Mouse (Mus musculus): ENCODE measurements around the gene Islr. TPM values are rescaled to one million over a fixed set of nuclear protein-coding genes. Genes with fewer than 3 reads are reported as not detected.

Gene Islr
- polyA plus RNA-seq, 1 experiment from 2014 or later, result 210 TPM

GRCm38 (mm10) chr9:58200270-58201090, 3.6 kb downstream of the Islr start:
- no peak for ATAC-seq (ENCODE audit: low FRiP score, low read depth)
- 14% methylated on average over 11 of the region's 11 CpGs for WGBS
- no peak overlapping the region for H3K9ac ChIP-seq

DNA sequence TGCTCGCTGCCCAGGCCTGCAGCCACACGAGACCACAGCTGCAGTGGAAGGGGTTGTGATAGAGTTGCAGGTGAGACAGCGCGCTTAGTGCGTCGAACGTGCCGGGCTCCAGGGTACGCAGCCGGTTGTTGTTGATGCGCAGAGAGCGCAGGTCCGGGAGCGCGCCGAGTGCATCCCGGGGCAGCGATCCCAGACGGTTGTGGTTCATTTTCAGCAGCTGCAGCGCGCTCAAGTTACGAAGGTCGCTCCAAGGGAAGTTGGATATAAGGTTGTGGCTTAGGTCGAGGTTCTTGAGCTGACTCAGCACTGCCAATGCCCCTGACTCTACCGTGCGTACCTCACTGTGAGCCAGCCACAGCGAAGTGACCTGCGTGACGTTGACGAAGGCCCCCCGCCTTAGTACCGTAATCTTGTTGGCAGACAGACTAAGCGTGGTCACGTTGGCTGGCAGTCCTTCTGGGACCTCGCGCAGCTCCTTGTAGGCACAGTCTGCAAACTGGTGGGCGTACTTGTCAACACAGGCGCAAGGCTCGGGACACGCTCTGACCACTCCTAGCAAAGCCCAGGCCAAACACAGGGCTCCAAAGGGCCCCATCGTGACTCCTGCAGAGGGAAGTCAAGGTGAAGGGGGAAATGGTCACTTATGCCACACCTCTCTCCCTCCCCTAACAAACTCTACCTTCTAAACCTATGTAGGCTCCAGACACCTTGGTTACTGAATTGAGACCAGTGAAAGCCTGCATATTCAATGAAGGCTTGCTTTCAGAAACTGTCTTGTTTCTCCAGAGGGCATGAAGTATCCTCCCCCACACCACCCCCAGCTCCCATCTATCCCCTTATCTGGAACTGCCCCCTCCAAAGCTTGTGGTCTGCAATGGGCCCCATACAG, 4.5 kb downstream of the Islr start:
- Histone ChIP-seq H3K9ac (peak overlapping the region; percentile 39; the same call in 1 of the 2 replicates), H3K4me3 (peak overlapping the region; percentile 36), H3K9me3 (no peaks in the 10 kb centered on the region), H3K36me3 (no peaks in the 10 kb centered on the region), H3K27ac (no peak overlapping the region), H3K4me1 (peaks cover 82% of the 10 kb centered on the region), H3K27me3 (peaks cover 94% of the 10 kb centered on the region), H3K4me2 (replicated peaks) (peak overlapping the region; percentile 64)
- ATAC-seq (ENCODE audit: low FRiP score, low read depth), result no peak
- WGBS, result 3% methylated on average over 41 of the region's 41 CpGs

More at GRCm38 (mm10) chr9:58200270-58201090, 3.6 kb downstream of the Islr start:
- peak overlapping the region; percentile 64 for H3K4me2 ChIP-seq (replicated peaks)
- H3K36me3 ChIP-seq, result no peaks in the 10 kb centered on the region
- H3K4me1 ChIP-seq, result peaks cover 82% of the 10 kb centered on the region
- peaks cover 93% of the 10 kb centered on the region for H3K27me3 ChIP-seq
- H3K9me3 ChIP-seq, result no peaks in the 10 kb centered on the region
- H3K27ac ChIP-seq, result no peak overlapping the region; the same call in 1 of the 2 replicates
- H3K4me3 ChIP-seq, result peak overlapping the region; percentile 36

DNA sequence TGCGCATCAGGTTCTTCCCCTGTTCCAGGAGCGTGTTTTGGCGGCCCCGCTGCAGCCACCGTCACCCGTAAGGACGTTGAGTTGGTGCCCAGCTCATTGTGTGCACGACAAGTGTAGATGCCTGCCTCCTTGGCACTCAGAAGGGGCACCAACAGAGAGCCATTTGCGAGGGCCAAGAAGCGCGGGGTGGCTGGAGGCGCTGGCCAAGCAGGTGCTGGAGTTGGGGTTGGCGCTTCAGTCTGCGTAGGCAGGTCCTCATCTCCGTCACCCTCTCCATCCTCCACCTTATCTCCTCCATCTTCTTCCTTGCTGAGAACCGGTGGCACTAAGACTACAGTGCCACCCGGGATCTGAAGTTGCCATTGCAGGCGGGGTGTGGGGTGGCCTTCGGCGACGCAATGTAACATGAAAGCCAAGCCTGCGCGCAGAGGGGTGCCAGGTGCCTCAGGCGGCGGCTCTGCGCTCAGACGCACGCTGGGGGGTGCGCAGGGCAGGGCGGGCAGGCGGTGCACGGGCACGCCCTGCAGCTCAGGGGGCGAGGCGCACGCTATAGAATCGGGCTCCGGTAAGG, 5.2 kb downstream of the Islr start:
- Histone ChIP-seq H3K9ac (peak overlapping the region; percentile 39; the same call in 1 of the 2 replicates), H3K4me1 (peaks cover 82% of the 10 kb centered on the region), H3K9me3 (no peaks in the 10 kb centered on the region), H3K4me2 (replicated peaks) (peak overlapping the region; percentile 64), H3K36me3 (no peaks in the 10 kb centered on the region), H3K27me3 (peaks cover 100% of the 10 kb centered on the region), H3K27ac (no peak overlapping the region), H3K4me3 (peak overlapping the region; percentile 36)
- ATAC-seq (ENCODE audit: low FRiP score, low read depth), result no peak
- WGBS, result 1% methylated on average over 38 of the region's 38 CpGs

GRCm38 (mm10) chr9:58197781-58198701, 6.1 kb downstream of the Islr start:
- WGBS, result 2% methylated on average over 58 of the region's 58 CpGs
- H3K4me2 ChIP-seq (replicated peaks), result peak overlapping the region; percentile 64
- H3K9ac ChIP-seq, result peak overlapping the region; percentile 45
- no peaks in the 10 kb centered on the region for H3K36me3 ChIP-seq
- peak; percentile 49; the same call in 1 of the 2 replicates for ATAC-seq (ENCODE audit: low FRiP score, low read depth)
- peak overlapping the region; percentile 36 for H3K4me3 ChIP-seq
- H3K27ac ChIP-seq, result no peak overlapping the region
- H3K27me3 ChIP-seq, result peaks cover 93% of the 10 kb centered on the region
- peaks cover 74% of the 10 kb centered on the region for H3K4me1 ChIP-seq
- H3K9me3 ChIP-seq, result no peaks in the 10 kb centered on the region

DNA sequence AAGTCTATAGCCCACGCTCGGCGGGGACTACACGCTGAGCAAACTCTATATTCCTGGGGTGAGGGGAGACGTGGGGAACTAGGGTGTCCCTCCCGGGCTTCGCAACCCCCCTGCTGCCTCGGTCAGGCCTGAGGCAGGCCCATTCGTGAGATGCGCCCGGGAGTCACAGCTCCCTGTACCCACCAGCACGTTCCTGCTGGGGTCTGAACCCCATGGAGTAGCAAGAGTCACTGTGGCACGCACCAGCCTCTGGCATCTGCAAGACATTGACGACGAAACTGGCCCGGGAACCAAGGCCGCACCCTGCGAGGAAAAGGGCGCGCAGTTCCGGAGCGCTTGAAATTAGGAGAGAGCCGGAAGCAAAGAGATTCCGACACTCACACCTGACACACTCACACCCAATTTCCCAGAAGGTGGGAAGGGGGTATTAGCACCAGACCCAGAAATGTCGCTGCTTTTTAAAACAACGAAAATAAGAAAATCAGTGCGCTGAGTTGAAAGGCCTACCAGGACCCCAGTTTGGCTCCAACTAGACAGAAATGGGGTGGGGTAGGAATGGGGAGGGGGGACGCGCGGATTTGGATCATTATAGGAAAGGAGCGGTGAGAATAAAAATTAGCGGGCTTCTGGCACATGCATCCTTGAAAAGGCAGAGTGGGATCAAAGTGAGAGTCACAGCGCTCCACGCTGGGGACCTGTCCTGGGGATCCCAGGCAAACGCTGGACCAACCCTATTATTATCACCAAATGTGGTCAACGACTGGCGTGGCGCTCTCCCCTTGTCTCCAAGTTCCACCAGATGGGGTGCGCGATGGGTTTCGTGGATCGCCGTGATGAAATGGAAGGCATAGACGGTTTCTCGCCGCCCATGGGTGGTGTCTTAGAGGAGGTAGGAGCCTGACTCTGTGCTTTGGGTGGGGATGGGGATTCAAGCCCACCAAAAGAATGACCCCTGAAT, 7.2 kb downstream of the Islr start:
- Histone ChIP-seq H3K27ac (no peak overlapping the region), H3K4me2 (replicated peaks) (peak overlapping the region; percentile 64), H3K4me3 (peak overlapping the region; percentile 36), H3K9me3 (no peaks in the 10 kb centered on the region), H3K9ac (peak overlapping the region; percentile 48; the same call in 1 of the 2 replicates), H3K36me3 (no peaks in the 10 kb centered on the region), H3K27me3 (peaks cover 81% of the 10 kb centered on the region), H3K4me1 (peaks cover 63% of the 10 kb centered on the region)
- ATAC-seq (ENCODE audit: low FRiP score, low read depth), result no peak
- 5% methylated on average over 46 of the region's 46 CpGs for WGBS

DNA sequence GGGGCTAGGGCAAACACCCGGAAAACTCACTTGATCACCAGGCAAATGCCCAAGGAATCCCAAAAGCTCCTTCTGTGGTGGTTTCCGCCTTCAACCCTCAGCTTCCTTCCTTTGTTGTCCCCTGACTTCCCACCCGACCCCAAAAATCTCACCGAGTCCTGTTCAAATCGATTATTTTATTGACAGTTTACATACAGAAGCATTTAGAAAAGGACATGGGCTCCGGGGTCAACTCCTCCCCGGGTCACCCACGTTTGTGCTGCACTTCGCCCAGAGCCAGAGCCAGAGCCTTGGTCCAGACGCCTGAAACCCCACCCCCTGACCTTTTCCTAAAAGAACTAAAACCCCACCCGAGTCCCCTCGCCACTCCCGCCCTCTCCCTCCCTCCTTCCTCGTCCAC, 8.0 kb downstream of the Islr start:
- no peak for ATAC-seq (ENCODE audit: low FRiP score, low read depth)
- no peak overlapping the region for H3K27ac ChIP-seq
- H3K36me3 ChIP-seq, result no peaks in the 10 kb centered on the region
- H3K9me3 ChIP-seq, result no peaks in the 10 kb centered on the region
- peaks cover 74% of the 10 kb centered on the region for H3K27me3 ChIP-seq
- peak overlapping the region; percentile 23 for H3K4me3 ChIP-seq
- H3K4me1 ChIP-seq, result peaks cover 56% of the 10 kb centered on the region
- peak overlapping the region; percentile 64 for H3K4me2 ChIP-seq (replicated peaks)
- peak overlapping the region; percentile 48; the same call in 1 of the 2 replicates for H3K9ac ChIP-seq
- 4% methylated on average over 14 of the region's 14 CpGs for WGBS

GRCm38 (mm10) chr9:58195671-58196070, 8.4 kb downstream of the Islr start:
- no peaks in the 10 kb centered on the region for H3K36me3 ChIP-seq
- ATAC-seq (ENCODE audit: low FRiP score, low read depth), result no peak
- H3K27me3 ChIP-seq, result peaks cover 69% of the 10 kb centered on the region
- H3K9ac ChIP-seq, result no peak overlapping the region
- no peak overlapping the region for H3K27ac ChIP-seq
- H3K9me3 ChIP-seq, result no peaks in the 10 kb centered on the region
- 5% methylated on average over 1 of the region's 1 CpGs for WGBS
- peaks cover 51% of the 10 kb centered on the region for H3K4me1 ChIP-seq
- no peak overlapping the region; the same call in 1 of the 2 replicates for H3K4me2 ChIP-seq (replicated peaks)
- no peak overlapping the region for H3K4me3 ChIP-seq

DNA sequence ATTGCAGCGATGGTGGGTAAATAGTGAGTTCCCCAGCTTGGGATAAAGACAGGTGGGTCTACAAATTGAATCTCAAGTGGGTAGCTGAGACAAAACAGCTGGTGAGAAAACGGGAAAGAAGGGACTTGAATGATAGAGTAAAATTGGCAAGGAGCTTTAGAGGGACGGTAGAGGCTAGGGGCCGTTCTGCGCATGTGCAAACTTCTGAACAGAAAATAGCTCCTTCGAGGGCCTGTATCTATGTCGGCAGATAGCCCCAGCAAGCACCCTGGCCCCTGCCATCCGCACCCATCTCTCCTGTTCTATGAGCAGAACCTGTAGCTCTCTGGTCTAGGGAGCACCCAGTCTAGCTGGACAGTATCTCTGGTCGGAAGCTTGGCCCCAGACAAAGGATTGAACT, 9.9 kb downstream of the Islr start:
- ATAC-seq (ENCODE audit: low FRiP score, low read depth), result no peak
- no peak overlapping the region for H3K9ac ChIP-seq
- H3K4me3 ChIP-seq, result no peak overlapping the region
- H3K27me3 ChIP-seq, result peaks cover 54% of the 10 kb centered on the region
- 61% methylated on average over 9 of the region's 9 CpGs for WGBS
- H3K36me3 ChIP-seq, result no peaks in the 10 kb centered on the region
- H3K9me3 ChIP-seq, result no peaks in the 10 kb centered on the region
- H3K4me2 ChIP-seq (replicated peaks), result no peak overlapping the region
- H3K27ac ChIP-seq, result no peak overlapping the region
- peaks cover 36% of the 10 kb centered on the region for H3K4me1 ChIP-seq

- Histone ChIP-seq H3K36me3 (no peaks in the 10 kb centered on the region), H3K9ac (no peak overlapping the region)
- 80% methylated on average over 6 of the region's 6 CpGs for WGBS
Measured at GRCm38 (mm10) chr9:58184456-58184855, 19.6 kb downstream of the Islr start.

GRCm38 (mm10) chr9:58179390-58179789, 24.7 kb downstream of the Islr start:
- H3K9me3 ChIP-seq, result no peaks in the 10 kb centered on the region
- H3K27me3 ChIP-seq, result no peaks in the 10 kb centered on the region
- no peak overlapping the region for H3K4me3 ChIP-seq
- WGBS, result 77% methylated on average over 2 of the region's 2 CpGs
- no peak overlapping the region for H3K27ac ChIP-seq
- H3K4me2 ChIP-seq (replicated peaks), result no peak overlapping the region
- peaks cover 24% of the 10 kb centered on the region for H3K4me1 ChIP-seq
- H3K9ac ChIP-seq, result no peak overlapping the region
- no peak for ATAC-seq (ENCODE audit: low FRiP score, low read depth)
- H3K36me3 ChIP-seq, result no peaks in the 10 kb centered on the region

More at GRCm38 (mm10) chr9:58184456-58184855, 19.6 kb downstream of the Islr start:
- Histone ChIP-seq H3K27ac (no peak overlapping the region), H3K4me1 (no peaks in the 10 kb centered on the region), H3K4me3 (no peak overlapping the region), H3K27me3 (no peaks in the 10 kb centered on the region), H3K4me2 (replicated peaks) (no peak overlapping the region), H3K9me3 (no peaks in the 10 kb centered on the region)
- ATAC-seq (ENCODE audit: low FRiP score, low read depth), result no peak
